Mouse (Mus musculus) activated CD4-positive, CD25-positive, alpha-beta regulatory T cell (primary cell): ENCODE data around the gene Tssk3. TPM values are rescaled to one million over a fixed set of nuclear protein-coding genes. Genes with fewer than 3 reads are reported as not detected.

ENCODE experiments used
- polyA plus RNA-seq, 2 experiments: library from polyadenylated mRNA; unstranded; fragments of 100-300 nt; shearing (Covaris generic); gene quantifications; one replicate each; pipeline ENCODE4 v1.2.1; 2017

Gene Tssk3
- polyA plus RNA-seq: not detected

GRCm38 (mm10) chr4:129490972-129491880 is at the start of gene Tssk3, which contains the start of gene Fam229a:
Gene Tssk3 (minus strand): TSS chr4:129491022.
Gene Fam229a (plus strand): TSS chr4:129491190.

GRCm38 (mm10) chr4:129513086-129513767 is 22.4 kb upstream of the Tssk3 start, which contains the start of gene Marcksl1:
Gene Marcksl1 (plus strand): TSS chr4:129513581.

GRCm38 (mm10) chr4:129461183-129461960 is 29.4 kb downstream of the Tssk3 start, which contains the start of gene Bsdc1:
Gene Bsdc1 (plus strand): TSS chr4:129461581.

GRCm38 (mm10) chr4:129440340-129441063 is 50.3 kb downstream of the Tssk3 start, which contains the start of gene Zbtb8b:
Gene Zbtb8b (minus strand): TSS chr4:129440853.

Other genes starting within 250 kb of the Tssk3 start
- gene C77080, start 229.6 kb downstream of the Tssk3 start, polyA plus RNA-seq: 1 to 10 TPM; 1.0 to 1.5 TPM
- gene Sync, start 203.4 kb downstream of the Tssk3 start, polyA plus RNA-seq: under 1 TPM; 0.11 to 0.37 TPM
- 100 to 1,000 TPM; 350 to 355 TPM for gene Rbbp4, start 155.7 kb downstream of the Tssk3 start, polyA plus RNA-seq
- 10 to 100 TPM; 93.9 to 95.4 TPM for gene Zbtb8os, start 155.3 kb downstream of the Tssk3 start, polyA plus RNA-seq
- 10 to 100 TPM in 1 of 2 experiments, 1 to 10 TPM in 1; 9.3 to 10.8 TPM for gene Zbtb8a, start 112.9 kb downstream of the Tssk3 start, polyA plus RNA-seq
- under 1 TPM in 1 of 2 experiments, not detected in 1; 0.05 TPM for gene Zbtb8b, start 50.2 kb downstream of the Tssk3 start, polyA plus RNA-seq
- gene Bsdc1, start 29.4 kb downstream of the Tssk3 start, polyA plus RNA-seq: 10 to 100 TPM; 26.0 to 29.6 TPM
- not detected for gene Fam229a, start 168 bp upstream of the Tssk3 start, polyA plus RNA-seq
- gene Marcksl1, start 22.6 kb upstream of the Tssk3 start, polyA plus RNA-seq: 10 to 100 TPM; 49.7 to 61.2 TPM
- 100 to 1,000 TPM; 282 to 317 TPM for gene Hdac1, start 51.7 kb upstream of the Tssk3 start, polyA plus RNA-seq
- 1,000 to 10,000 TPM; 1,347 to 1,373 TPM for gene Lck, start 82.6 kb upstream of the Tssk3 start, polyA plus RNA-seq
- under 1 TPM in 1 of 2 experiments, not detected in 1; 0.47 TPM for gene Fam167b, start 87.5 kb upstream of the Tssk3 start, polyA plus RNA-seq
- 100 to 1,000 TPM; 194 to 246 TPM for gene Eif3i, start 109.6 kb upstream of the Tssk3 start, polyA plus RNA-seq
- 100 to 1,000 TPM; 215 to 273 TPM for gene Tmem234, start 109.6 kb upstream of the Tssk3 start, polyA plus RNA-seq
- gene Dcdc2b, start 123.2 kb upstream of the Tssk3 start, polyA plus RNA-seq: 1 to 10 TPM; 4.6 to 7.9 TPM
- gene Iqcc, start 128.1 kb upstream of the Tssk3 start, polyA plus RNA-seq: 10 to 100 TPM; 26.3 to 35.0 TPM
- gene Ccdc28b, start 132.9 kb upstream of the Tssk3 start, polyA plus RNA-seq: 10 to 100 TPM; 29.9 to 68.8 TPM
- 10 to 100 TPM; 60.1 to 66.5 TPM for gene Txlna, start 150.0 kb upstream of the Tssk3 start, polyA plus RNA-seq
- 10 to 100 TPM; 14.3 to 20.6 TPM for gene Kpna6, start 181.7 kb upstream of the Tssk3 start, polyA plus RNA-seq
- gene Tmem39b, start 205.8 kb upstream of the Tssk3 start, polyA plus RNA-seq: 10 to 100 TPM; 24.1 to 26.0 TPM